Mouse (Mus musculus) intestine, postnatal 0 days (tissue): ENCODE data around the gene Ccdc182. TPM values are rescaled to one million over a fixed set of nuclear protein-coding genes. Genes with fewer than 3 reads are reported as not detected.

Experiments
- ATAC-seq: fragments of 200-750 bp; cut with Nextera tagmentation; 2 replicates; pipeline ENCODE4 v1.8.0; 2017; ENCODE audit warnings: mild to moderate bottlenecking, moderate TSS enrichment, moderate library complexity
- H3K27ac ChIP-seq: fragments of 300-500 bp; sonication (generic); 2 replicates; pipeline ENCODE4 v1.5.1; 2014; ENCODE audit warnings: mild to moderate bottlenecking, low read depth, low read length, moderate library complexity
- H3K27me3 ChIP-seq: fragments of 300-500 bp; sonication (generic); replicated peaks from 2 replicates; pipeline ENCODE4 v1.6.1; 2014; ENCODE audit warnings: low read length, mixed read lengths; ENCODE audit not compliant: control insufficient read depth, insufficient read depth
- H3K36me3 ChIP-seq: fragments of 300-500 bp; sonication (generic); 2 replicates; pipeline ENCODE4 v1.6.1; 2014; ENCODE audit warnings: mild to moderate bottlenecking, moderate library complexity; ENCODE audit not compliant: control insufficient read depth, insufficient read depth
- H3K4me1 ChIP-seq: fragments of 300-500 bp; sonication (generic); replicated peaks from 2 replicates; pipeline ENCODE4 v1.6.1; 2014; ENCODE audit warnings: antibody characterized with exemption, low read length, mixed read lengths; ENCODE audit not compliant: control insufficient read depth, insufficient read depth
- H3K4me2 ChIP-seq: fragments of 300-500 bp; sonication (generic); replicated peaks from 2 replicates; pipeline ENCODE4 v1.6.1; 2014; ENCODE audit warnings: low read depth, mild to moderate bottlenecking, moderate library complexity
- H3K4me3 ChIP-seq: fragments of 300-500 bp; sonication (generic); 2 replicates; pipeline ENCODE4 v1.5.1; 2014; ENCODE audit warnings: low read depth, low read length
- H3K9ac ChIP-seq: fragments of 300-500 bp; sonication (generic); 2 replicates; pipeline ENCODE4 v1.6.1; 2014; ENCODE audit warnings: mild to moderate bottlenecking, low read depth, low read length
- H3K9me3 ChIP-seq: fragments of 300-500 bp; sonication (generic); 2 replicates; pipeline ENCODE4 v1.6.1; 2016; ENCODE audit warnings: mixed run types; ENCODE audit not compliant: control insufficient read depth
- CTCF ChIP-seq: sonication (generic); IDR thresholded peaks from 2 replicates; pipeline ENCODE4 v1.5.1; 2016; ENCODE audit warnings: low read depth, mild to moderate bottlenecking, control low read depth, antibody characterized with exemption, moderate library complexity
- WGBS: fragments of 180-500 bp; shearing (Covaris S2); extraction: QIAGEN DNeasy Blood & Tissue Kit; methylation state at CpG from one replicate; pipeline ENCODE4 v1.1.7; 2014; 5-methylcytosine and 5-hydroxymethylcytosine counted together
- polyA plus RNA-seq: library from polyadenylated mRNA; unstranded; fragments of >200 nt; fragmentation: Nextera tagmentation; extraction: Ambion mirVana; gene quantifications from 2 replicates; pipeline ENCODE4 v1.2.1, GENCODE M21; 2015

Gene Ccdc182
- not detected in 2 replicates for polyA plus RNA-seq

- H3K4me2 ChIP-seq = no peak within 1 kb of the TSS
- no peak within 1 kb of the TSS for H3K9ac ChIP-seq
- peak; percentile 37 for TF ChIP-seq CTCF
- no peaks in the 10 kb centered on the region for H3K36me3 ChIP-seq
- no peak within 1 kb of the TSS for H3K27ac ChIP-seq
- H3K9me3 ChIP-seq = no peaks in the 10 kb centered on the region
- ATAC-seq = no peak
- H3K4me3 ChIP-seq = no peak within 1 kb of the TSS
- H3K4me1 ChIP-seq = no peaks in the 10 kb centered on the region
- 60% methylated on average over 20 of the region's 20 CpGs for WGBS
- H3K27me3 ChIP-seq = no peaks in the 10 kb centered on the region
These were observed at the start of gene Ccdc182 for GRCm38 (mm10) chr11:88293631-88294393. Ccdc182 (plus strand) TSS chr11:88294058.

DNA sequence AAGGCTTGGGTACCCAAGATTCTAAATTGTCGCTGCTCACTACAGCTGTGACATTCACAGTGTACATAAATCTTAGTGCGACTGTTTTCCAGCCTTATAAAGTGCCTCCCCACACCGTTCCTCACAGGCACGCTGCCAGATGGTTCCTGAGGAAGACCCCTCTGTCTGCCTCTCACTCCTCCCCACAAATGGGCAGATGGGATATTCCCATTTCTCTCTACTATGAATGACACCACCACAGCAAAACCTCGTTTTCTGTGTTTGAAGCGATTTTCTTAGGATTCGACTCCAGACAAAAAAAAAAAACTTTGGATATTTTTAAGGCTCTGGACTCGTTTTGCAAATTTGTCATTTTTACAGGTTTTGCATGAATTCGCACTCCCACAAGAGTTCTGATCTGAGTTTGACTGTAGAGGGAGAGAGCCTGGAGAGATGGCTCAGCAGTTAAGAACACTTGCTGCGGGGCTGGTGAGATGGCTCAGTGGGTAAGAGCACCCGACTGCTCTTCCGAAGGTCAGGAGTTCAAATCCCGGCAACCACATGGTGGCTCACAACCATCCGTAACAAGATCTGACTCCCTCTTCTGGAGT lies 48.2 kb upstream of the Ccdc182 start:
- Histone ChIP-seq H3K27ac (no peak overlapping the region), H3K27me3 (no peaks in the 10 kb centered on the region), H3K9ac (no peak overlapping the region), H3K4me3 (no peak overlapping the region), H3K4me1 (0 out of 2 replicates have a peak, but pooled peaks cover 3% of the 10 kb centered on the region), H3K4me2 (no peak overlapping the region), H3K9me3 (no peaks in the 10 kb centered on the region), H3K36me3 (no peaks in the 10 kb centered on the region)
- TF ChIP-seq CTCF = no peak
- WGBS = 76% methylated on average over 14 of the region's 14 CpGs
- ATAC-seq = no peak

DNA sequence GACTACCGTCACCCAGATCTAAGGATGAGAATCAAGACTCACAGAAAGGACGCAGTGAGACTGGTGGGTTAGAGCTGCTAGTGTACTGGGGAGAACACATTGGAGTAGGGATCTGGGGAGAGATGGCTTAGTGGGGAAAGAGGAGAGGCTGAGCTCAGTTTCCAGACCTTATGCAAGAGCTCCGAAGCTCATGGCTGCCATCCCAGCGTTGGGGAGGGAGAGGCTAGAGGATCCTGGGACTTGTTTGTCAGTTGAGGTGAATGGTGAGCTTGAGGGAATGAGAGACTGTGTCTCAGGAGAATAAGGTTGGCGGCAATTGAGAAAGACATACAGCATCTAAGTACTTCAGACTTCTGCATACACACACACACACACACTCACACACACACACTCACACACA lies 45.2 kb upstream of the Ccdc182 start:
- 69% methylated on average over 5 of the region's 5 CpGs for WGBS
- Histone ChIP-seq H3K4me3 (no peak overlapping the region), H3K9ac (no peak overlapping the region), H3K27me3 (no peaks in the 10 kb centered on the region), H3K36me3 (no peaks in the 10 kb centered on the region), H3K4me2 (no peak overlapping the region), H3K9me3 (no peaks in the 10 kb centered on the region), H3K27ac (no peak overlapping the region), H3K4me1 (no peaks in the 10 kb centered on the region)
- TF ChIP-seq CTCF = no peak
- ATAC-seq = no peak

GRCm38 (mm10) chr11:88250568-88250967 lies 43.3 kb upstream of the Ccdc182 start:
- Histone ChIP-seq H3K4me1 (no peaks in the 10 kb centered on the region), H3K27ac (no peak overlapping the region), H3K36me3 (no peaks in the 10 kb centered on the region), H3K9me3 (no peaks in the 10 kb centered on the region), H3K4me2 (no peak overlapping the region), H3K9ac (no peak overlapping the region), H3K4me3 (no peak overlapping the region), H3K27me3 (no peaks in the 10 kb centered on the region)
- TF ChIP-seq CTCF = no peak
- 74% methylated on average over 3 of the region's 3 CpGs for WGBS
- no peak for ATAC-seq

DNA sequence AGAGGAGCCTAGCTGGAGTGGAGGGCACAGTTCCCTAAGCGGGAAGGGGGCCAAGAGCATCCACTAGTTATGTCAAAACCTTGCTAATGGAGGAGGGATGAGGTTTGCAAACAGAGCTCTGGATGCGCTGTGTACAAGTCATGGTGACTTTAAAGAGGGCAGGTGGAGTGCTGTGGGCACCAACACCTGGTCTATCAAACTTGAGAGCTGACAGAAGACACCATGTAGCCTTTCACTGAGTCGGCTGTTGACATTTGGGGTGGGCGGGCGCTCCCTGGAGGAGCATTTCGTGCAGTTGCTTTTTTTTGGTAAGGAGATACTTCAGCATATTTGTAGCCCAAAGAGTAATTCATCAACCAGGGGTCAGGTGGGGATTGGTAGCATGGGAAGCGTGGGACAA lies 42.6 kb upstream of the Ccdc182 start:
- no peak overlapping the region for H3K4me2 ChIP-seq
- H3K4me3 ChIP-seq = no peak overlapping the region
- H3K27ac ChIP-seq = no peak overlapping the region
- WGBS = 56% methylated on average over 7 of the region's 7 CpGs
- H3K27me3 ChIP-seq = no peaks in the 10 kb centered on the region
- H3K9ac ChIP-seq = no peak overlapping the region
- H3K36me3 ChIP-seq = no peaks in the 10 kb centered on the region
- ATAC-seq = no peak
- no peaks in the 10 kb centered on the region for H3K9me3 ChIP-seq
- H3K4me1 ChIP-seq = no peaks in the 10 kb centered on the region
- TF ChIP-seq CTCF = no peak

- Histone ChIP-seq H3K27ac (no peak overlapping the region), H3K9ac (no peak overlapping the region), H3K4me3 (no peak overlapping the region), H3K27me3 (no peaks in the 10 kb centered on the region), H3K9me3 (no peaks in the 10 kb centered on the region), H3K4me2 (no peak overlapping the region), H3K36me3 (no peaks in the 10 kb centered on the region), H3K4me1 (no peaks in the 10 kb centered on the region)
- peak; percentile 99 for TF ChIP-seq CTCF
- 16% methylated on average over 22 of the region's 22 CpGs for WGBS
- peak; percentile 53 for ATAC-seq
These were observed 41.7 kb upstream of the Ccdc182 start for GRCm38 (mm10) chr11:88251972-88252766.
